Mouse (Mus musculus) liver, adult 2 months (tissue): ENCODE measurements around the gene Gm20696. TPM values are rescaled to one million over a fixed set of nuclear protein-coding genes. Genes with fewer than 3 reads are reported as not detected.

Experiments used
- DNase-seq: peaks from one replicate; pipeline ENCODE4 v3.0.0-alpha.2; 2011; ENCODE audit warnings: low read depth, low spot score; ENCODE audit errors: extremely low read depth
- H3K27ac ChIP-seq: fragments of 200-500 bp; replicated peaks from 2 replicates; pipeline ENCODE4 v1.5.1; 2012; ENCODE audit warnings: low read depth, mild to moderate bottlenecking, control low read depth, inconsistent platforms, low read length; ENCODE audit not compliant: insufficient read depth
- H3K27me3 ChIP-seq: fragments of 200-500 bp; 2 replicates; pipeline ENCODE4 v1.6.1; 2012; ENCODE audit warnings: mild to moderate bottlenecking, moderate library complexity, low read length, inconsistent platforms; ENCODE audit not compliant: control insufficient read depth, insufficient read depth
- H3K36me3 ChIP-seq: fragments of 200-500 bp; 2 replicates; pipeline ENCODE4 v1.6.1; 2012; ENCODE audit warnings: low read length, inconsistent platforms; ENCODE audit not compliant: control insufficient read depth, insufficient read depth
- H3K4me1 ChIP-seq: fragments of 200-500 bp; 2 replicates; pipeline ENCODE4 v1.6.1; 2011; ENCODE audit warnings: low read length; ENCODE audit not compliant: control insufficient read depth, insufficient read depth
- H3K4me3 ChIP-seq: fragments of 200-500 bp; 2 replicates; pipeline ENCODE4 v1.5.1; 2011; ENCODE audit warnings: low read depth, mild to moderate bottlenecking, control low read depth, low read length, moderate library complexity; ENCODE audit not compliant: insufficient read depth
- H3K79me2 ChIP-seq: fragments of 200-500 bp; 2 replicates; pipeline ENCODE4 v1.6.1; 2012; ENCODE audit warnings: inconsistent platforms, mild to moderate bottlenecking, low read length, moderate library complexity; ENCODE audit not compliant: control insufficient read depth, insufficient read depth
- H3K9ac ChIP-seq: fragments of 200-500 bp; 2 replicates; pipeline ENCODE4 v1.6.1; 2012; ENCODE audit warnings: low read depth, mild to moderate bottlenecking, control low read depth, inconsistent platforms, low read length
- CTCF ChIP-seq: fragments of 200-500 bp; IDR thresholded peaks from 2 replicates; pipeline ENCODE4 v1.5.1; 2011; ENCODE audit warnings: low read depth, low read length, control low read depth
- POLR2A ChIP-seq: fragments of 200-500 bp; IDR thresholded peaks from 2 replicates; pipeline ENCODE4 v1.6.1; 2011; ENCODE audit warnings: low read length, control low read depth; ENCODE audit not compliant: insufficient read depth; ENCODE audit errors: extremely low read depth
- WGBS: fragments of 180-500 bp; shearing (Covaris S2); methylation state at CpG from one replicate; pipeline ENCODE4 v1.1.7; 2018; 5-methylcytosine and 5-hydroxymethylcytosine counted together
- polyA plus RNA-seq: library from polyadenylated mRNA; depleted of rRNA; stranded (reverse); fragments of >200 nt; gene quantifications from 2 replicates; pipeline ENCODE4 v1.2.3, GENCODE M21; 2012
- total RNA-seq: library from RNA; depleted of rRNA; stranded (reverse); fragments of >200 nt; gene quantifications from 2 replicates; pipeline ENCODE4 v1.2.3, GENCODE M21; 2014

Gene Gm20696
- total and polyA plus RNA-seq, 2 experiments = 0.26 to 6.5 TPM

GRCm38 (mm10) chr6:99532458-99532857, 134.1 kb downstream of the Gm20696 start:
- WGBS = 25% methylated on average over 4 of the region's 4 CpGs
- Histone ChIP-seq H3K27ac (no peak overlapping the region), H3K9ac (no peak overlapping the region), H3K79me2 (no peaks in the 10 kb centered on the region), H3K27me3 (no peaks in the 10 kb centered on the region), H3K4me1 (peaks cover 3% of the 10 kb centered on the region; the same call in 1 of the 2 replicates), H3K4me3 (no peak overlapping the region), H3K36me3 (no peaks in the 10 kb centered on the region)
- TF ChIP-seq POLR2A (no peak), CTCF (no peak)
- DNase-seq = no peak

- TF ChIP-seq POLR2A (no peak), CTCF (no peak)
- no peak for DNase-seq
- H3K9ac ChIP-seq = no peak overlapping the region
- H3K36me3 ChIP-seq = no peaks in the 10 kb centered on the region
- H3K4me1 ChIP-seq = peaks cover 3% of the 10 kb centered on the region; the same call in 1 of the 2 replicates
- H3K79me2 ChIP-seq = no peaks in the 10 kb centered on the region
- H3K27ac ChIP-seq = no peak overlapping the region
- no peak overlapping the region for H3K4me3 ChIP-seq
- no peaks in the 10 kb centered on the region for H3K27me3 ChIP-seq
- 56% methylated on average over 2 of the region's 2 CpGs for WGBS
Measured at GRCm38 (mm10) chr6:99528972-99529371, 137.6 kb downstream of the Gm20696 start.

GRCm38 (mm10) chr6:99527457-99528105, 139.0 kb downstream of the Gm20696 start:
- H3K79me2 ChIP-seq = no peaks in the 10 kb centered on the region
- H3K9ac ChIP-seq = no peak overlapping the region
- WGBS = 88% methylated on average over 6 of the region's 6 CpGs
- no peaks in the 10 kb centered on the region for H3K27me3 ChIP-seq
- H3K4me1 ChIP-seq = peaks cover 3% of the 10 kb centered on the region; the same call in 1 of the 2 replicates
- no peak overlapping the region for H3K27ac ChIP-seq
- no peak for DNase-seq
- no peak for TF ChIP-seq POLR2A
- TF ChIP-seq CTCF = no peak
- H3K4me3 ChIP-seq = no peak overlapping the region
- H3K36me3 ChIP-seq = no peaks in the 10 kb centered on the region

- H3K79me2 ChIP-seq = peaks cover 4% of the 10 kb centered on the region; the same call in 1 of the 2 replicates
- H3K9ac ChIP-seq = no peak overlapping the region
- no peak overlapping the region for H3K27ac ChIP-seq
- WGBS = 83% methylated on average over 8 of the region's 8 CpGs
- no peaks in the 10 kb centered on the region for H3K27me3 ChIP-seq
- H3K4me3 ChIP-seq = no peak overlapping the region
- H3K4me1 ChIP-seq = no peaks in the 10 kb centered on the region
- no peak for TF ChIP-seq POLR2A
- no peak for TF ChIP-seq CTCF
- DNase-seq = no peak
- H3K36me3 ChIP-seq = no peaks in the 10 kb centered on the region
Measured at GRCm38 (mm10) chr6:99525351-99525750, 141.2 kb downstream of the Gm20696 start.

- Histone ChIP-seq H3K36me3 (no peaks in the 10 kb centered on the region), H3K27me3 (no peaks in the 10 kb centered on the region), H3K4me1 (peaks cover 2% of the 10 kb centered on the region; the same call in 1 of the 2 replicates), H3K9ac (peak overlapping the region; percentile 64), H3K79me2 (peaks cover 4% of the 10 kb centered on the region; the same call in 1 of the 2 replicates), H3K4me3 (peak overlapping the region; percentile 95), H3K27ac (peak overlapping the region; percentile 100)
- DNase-seq = peak; percentile 41
- WGBS = 24% methylated on average over 10 of the region's 10 CpGs
- TF ChIP-seq CTCF (no peak), POLR2A (no peak)
Measured at GRCm38 (mm10) chr6:99523679-99524370, 142.8 kb downstream of the Gm20696 start.

- 1% methylated on average over 22 of the region's 22 CpGs for WGBS
- H3K79me2 ChIP-seq = peaks cover 4% of the 10 kb centered on the region; the same call in 1 of the 2 replicates
- H3K36me3 ChIP-seq = no peaks in the 10 kb centered on the region
- peak; percentile 79 for DNase-seq
- TF ChIP-seq CTCF (no peak), POLR2A (no peak)
- no peaks in the 10 kb centered on the region for H3K27me3 ChIP-seq
- peaks cover 2% of the 10 kb centered on the region; the same call in 1 of the 2 replicates for H3K4me1 ChIP-seq
- H3K9ac ChIP-seq = peak overlapping the region; percentile 85
- H3K4me3 ChIP-seq = peak overlapping the region; percentile 95
- H3K27ac ChIP-seq = peak overlapping the region; percentile 100
Measured at GRCm38 (mm10) chr6:99523109-99523632, 143.4 kb downstream of the Gm20696 start.
